Mouse (Mus musculus) CH12.LX (cell line): ENCODE results near the gene 4930469K13Rik.

ENCODE experiments used
- CTCF ChIP-seq, 2 experiments: IDR thresholded peaks in 1 of 2; conservative IDR thresholded peaks in 1 of 2; 2 replicates each; pipeline ENCODE4 v1.5.1; 2011 to 2012; ENCODE audit warnings: low read depth in 2 of 2, low read length in 2 of 2, improper control_type of control experiment in 1 of 2, inconsistent platforms in 1 of 2, mild to moderate bottlenecking in 1 of 2, moderate library complexity in 1 of 2
- ELF1 ChIP-seq: IDR thresholded peaks from 2 replicates; pipeline ENCODE4 v1.6.1; 2014; ENCODE audit warnings: low read depth, mild to moderate bottlenecking, inconsistent platforms, low read length, improper control_type of control experiment
- MAZ ChIP-seq: IDR thresholded peaks from 2 replicates; pipeline ENCODE4 v1.6.1; 2012; ENCODE audit warnings: low read depth, mild to moderate bottlenecking, inconsistent platforms, low read length, improper control_type of control experiment, moderate library complexity
- MXI1 ChIP-seq: IDR thresholded peaks from 2 replicates; pipeline ENCODE4 v1.6.1; 2011; ENCODE audit warnings: mild to moderate bottlenecking, low read depth, low read length, improper control_type of control experiment
- NRF1 ChIP-seq: IDR thresholded peaks from 2 replicates; pipeline ENCODE4 v1.6.1; 2014; ENCODE audit warnings: low read depth, mild to moderate bottlenecking, inconsistent platforms, low read length, improper control_type of control experiment, moderate library complexity
- POLR2A ChIP-seq: IDR thresholded peaks from 2 replicates; pipeline ENCODE4 v1.6.1; 2011; ENCODE audit warnings: low read depth, mild to moderate bottlenecking, improper control_type of control experiment, low read length
- POLR2AphosphoS2 ChIP-seq: IDR thresholded peaks from 2 replicates; pipeline ENCODE4 v1.6.1; 2011; ENCODE audit warnings: low read depth, low read length, improper control_type of control experiment
- RCOR1 ChIP-seq: conservative IDR thresholded peaks from 2 replicates; pipeline ENCODE4 v1.6.1; 2012; ENCODE audit warnings: low read depth, mild to moderate bottlenecking, inconsistent platforms, low read length, improper control_type of control experiment
- SIN3A ChIP-seq: IDR thresholded peaks from 2 replicates; pipeline ENCODE4 v1.6.1; 2012; ENCODE audit warnings: low read length, improper control_type of control experiment, inconsistent platforms
- TBP ChIP-seq: conservative IDR thresholded peaks from 2 replicates; pipeline ENCODE4 v1.6.1; 2011; ENCODE audit warnings: low read depth, low read length, improper control_type of control experiment
- TCF12 ChIP-seq: IDR thresholded peaks from 2 replicates; pipeline ENCODE4 v1.6.1; 2014; ENCODE audit warnings: low read depth, mild to moderate bottlenecking, inconsistent platforms, low read length, improper control_type of control experiment

- TF ChIP-seq POLR2AphosphoS2 (no peak), CTCF (conservative IDR thresholded peaks at IDR 0.05 in 1 of 2, IDR thresholded peaks at IDR 0.05 in 1 of 2; ENCODE audit: low read depth in 2 of 2, low read length in 2 of 2) (no peak), MAZ (peak; percentile 90), ELF1 (peak; percentile 87), SIN3A (peak; percentile 66; the same call in 1 of the 2 replicates), POLR2A (peak; percentile 75), RCOR1 (peak; percentile 86; the same call in 1 of the 2 replicates), NRF1 (0 out of 2 replicates have a peak, but pooled peaks have one; percentile 7), TCF12 (peak; percentile 81; the same call in 1 of the 2 replicates), MXI1 (peak; percentile 61; the same call in 1 of the 2 replicates), TBP (peak; percentile 82)
These were observed 67.1 kb downstream of the 4930469K13Rik start for GRCm38 (mm10) chr11:34031015-34031805.
